Mouse (Mus musculus): ENCODE data around the gene Polr2e.
"Not testable (repeated sequence)": the region's sequence is repeated elsewhere in the genome, so short reads cannot be mapped to it uniquely, and the experiment has no call there.

Gene Polr2e

GRCm38 (mm10) chr10:80056976-80057682 lies 17.5 kb upstream of the Polr2e start:
- DNase-seq (ENCODE audit: low spot score): no peak

GRCm38 (mm10) chr10:80056506-80056905 lies 16.9 kb upstream of the Polr2e start:
- no peak for DNase-seq (ENCODE audit: low spot score)

- no peak for DNase-seq (ENCODE audit: low spot score)
Observed at GRCm38 (mm10) chr10:80055891-80056290, 16.3 kb upstream of the Polr2e start.

- DNase-seq (ENCODE audit: low spot score): no peak
Observed at GRCm38 (mm10) chr10:80055364-80055763, 15.8 kb upstream of the Polr2e start.

GRCm38 (mm10) chr10:80054911-80055310 lies 15.3 kb upstream of the Polr2e start:
- not testable (repeated sequence) for DNase-seq (ENCODE audit: low spot score)

GRCm38 (mm10) chr10:80053831-80054815 lies 14.5 kb upstream of the Polr2e start:
- peak; percentile 80 for DNase-seq (ENCODE audit: low spot score)

GRCm38 (mm10) chr10:80053259-80053780 lies 13.7 kb upstream of the Polr2e start:
- peak; percentile 100 for DNase-seq (ENCODE audit: low spot score)

GRCm38 (mm10) chr10:80052374-80052764 lies 12.8 kb upstream of the Polr2e start:
- DNase-seq (ENCODE audit: low spot score): no peak

GRCm38 (mm10) chr10:80051618-80052373 lies 12.2 kb upstream of the Polr2e start:
- peak; percentile 59 for DNase-seq (ENCODE audit: low spot score)

- DNase-seq (ENCODE audit: low spot score): no peak
Observed at GRCm38 (mm10) chr10:80050885-80051617, 11.5 kb upstream of the Polr2e start.

- no peak for DNase-seq (ENCODE audit: low spot score)
Observed at GRCm38 (mm10) chr10:80050244-80050643, 10.6 kb upstream of the Polr2e start.

- no peak for DNase-seq (ENCODE audit: low spot score)
Observed at GRCm38 (mm10) chr10:80048834-80049233, 9.2 kb upstream of the Polr2e start.

- peak; percentile 73 for DNase-seq (ENCODE audit: low spot score)
Observed at GRCm38 (mm10) chr10:80048396-80048795, 8.8 kb upstream of the Polr2e start.

GRCm38 (mm10) chr10:80047041-80047565 lies 7.5 kb upstream of the Polr2e start, which contains the start of gene Gpx4:
Gpx4 (plus strand) TSS chr10:80047166.
- DNase-seq (ENCODE audit: low spot score): no peak

GRCm38 (mm10) chr10:80045766-80046165 lies 6.2 kb upstream of the Polr2e start:
- DNase-seq (ENCODE audit: low spot score): no peak

- not testable (repeated sequence) for DNase-seq (ENCODE audit: low spot score)
Observed at GRCm38 (mm10) chr10:80045364-80045763, 5.8 kb upstream of the Polr2e start.

GRCm38 (mm10) chr10:80044087-80044486 lies 4.5 kb upstream of the Polr2e start:
- DNase-seq (ENCODE audit: low spot score): peak; percentile 50

- DNase-seq (ENCODE audit: low spot score): not testable (repeated sequence)
Observed at GRCm38 (mm10) chr10:80041409-80042060, 1.9 kb upstream of the Polr2e start.

GRCm38 (mm10) chr10:80036832-80037231 lies 2.8 kb downstream of the Polr2e start:
- DNase-seq (ENCODE audit: low spot score): no peak

GRCm38 (mm10) chr10:80035686-80036085 lies 3.9 kb downstream of the Polr2e start:
- no peak for DNase-seq (ENCODE audit: low spot score)

Data from embryo, embryonic 10 days (tissue).